Mouse (Mus musculus) pancreas, adult 10 weeks (tissue): Measurements from ENCODE around the gene Nfkbil1. TPM values are rescaled to one million over a fixed set of nuclear protein-coding genes. Genes with fewer than 3 reads are reported as not detected.

Experiments
- polyA plus RNA-seq: library from polyadenylated mRNA; stranded (reverse); fragments of 350-450 nt; fragmentation: Illumina TruSeq; extraction: RNeasy Lipid Tissue Mini Kit (QIAGEN cat#74804); gene quantifications from one replicate; pipeline ENCODE4 v1.2.3, GENCODE M21; 2015; ENCODE audit warnings: low read depth, low replicate concordance; ENCODE audit not compliant: insufficient read depth

Gene Nfkbil1
- polyA plus RNA-seq, result 4.1 TPM

GRCm38 (mm10) chr17:35235614-35236389 lies at the start of gene Nfkbil1:
Gene Nfkbil1, minus strand, starts transcription at chr17:35235792.

DNA sequence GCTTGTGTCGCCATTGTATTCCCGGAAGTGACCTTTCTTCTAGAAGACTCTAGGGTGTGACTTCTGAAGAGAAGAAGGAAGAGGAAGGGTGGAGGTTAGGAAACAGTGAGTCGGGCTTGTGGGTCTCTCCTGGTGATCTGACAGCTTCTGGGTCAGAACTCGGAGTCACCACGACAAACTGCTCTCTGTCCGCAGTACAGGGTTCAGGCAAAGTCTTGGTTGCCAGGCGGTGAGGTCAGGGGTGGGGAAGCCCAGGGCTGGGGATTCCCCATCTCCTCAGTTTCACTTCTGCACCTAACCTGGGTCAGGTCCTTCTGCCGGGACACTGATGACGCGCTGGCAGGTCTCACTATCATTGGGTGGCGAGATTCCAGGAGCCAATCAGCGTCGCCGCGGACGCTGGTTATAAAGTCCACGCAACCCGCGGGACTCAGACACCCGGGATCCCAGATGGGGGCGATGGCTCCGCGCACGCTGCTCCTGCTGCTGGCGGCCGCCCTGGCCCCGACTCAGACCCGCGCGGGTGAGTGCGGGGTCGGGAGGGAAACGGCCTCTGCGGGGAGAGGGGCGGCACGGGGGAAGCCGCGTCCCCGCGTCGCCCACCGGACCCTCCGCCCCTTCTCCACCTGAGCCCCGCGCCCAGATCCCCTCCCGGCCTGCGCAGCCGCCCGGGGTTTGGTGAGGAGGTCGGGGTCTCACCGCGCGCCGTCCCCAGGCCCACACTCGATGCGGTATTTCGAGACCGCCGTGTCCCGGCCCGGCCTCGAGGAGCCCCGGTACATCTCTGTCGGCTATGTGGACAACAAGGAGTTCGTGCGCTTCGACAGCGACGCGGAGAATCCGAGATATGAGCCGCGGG lies 27.3 kb upstream of the Nfkbil1 start, which contains the start of gene H2-D1:
TSS of gene H2-D1 (plus strand) at position 67 of the 859 bp plus-strand sequence.

DNA sequence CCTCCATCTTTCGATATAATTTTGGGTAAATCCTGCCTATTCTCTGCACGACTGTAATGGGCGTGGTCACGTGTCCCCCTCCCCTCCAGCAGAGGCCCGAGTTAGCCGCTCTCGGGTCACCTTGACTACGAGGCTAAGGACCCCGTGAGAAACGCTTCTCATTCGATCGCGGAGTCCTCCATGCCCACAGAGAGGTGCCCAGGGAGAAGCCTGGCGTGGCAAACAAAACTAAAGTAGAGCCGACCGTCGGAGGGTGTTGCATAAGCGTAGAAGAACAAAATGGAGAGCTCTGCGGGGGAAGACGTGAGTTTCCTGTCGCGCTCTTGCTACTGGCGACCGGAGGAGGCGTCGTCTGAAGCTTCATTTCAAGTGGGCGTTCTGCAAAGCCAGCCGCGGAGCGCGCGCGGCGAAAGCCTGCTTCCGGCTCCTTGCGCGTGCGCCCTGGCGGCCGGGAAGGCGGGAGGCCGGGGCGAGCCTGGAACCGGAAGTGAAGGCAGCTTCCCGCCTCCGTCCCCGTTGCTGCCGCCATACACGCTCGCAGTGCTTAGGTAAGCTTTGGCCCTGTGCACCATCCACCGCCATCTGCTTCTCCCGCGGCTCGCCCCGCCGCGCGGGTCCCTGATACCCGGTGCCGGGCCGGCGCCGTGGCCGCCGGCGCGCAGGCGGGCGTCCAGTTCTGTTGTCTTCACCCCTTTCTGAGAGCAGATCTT lies 5.9 kb upstream of the Nfkbil1 start, which contains the start of gene Ddx39b:
TSS of gene Ddx39b (plus strand) at position 442 of the 710 bp plus-strand sequence.

GRCm38 (mm10) chr17:35233114-35233980 lies 2.2 kb downstream of the Nfkbil1 start, which contains the start of gene Atp6v1g2:
Gene Atp6v1g2, plus strand, starts transcription at chr17:35233660.

GRCm38 (mm10) chr17:35220156-35220952 lies 15.2 kb downstream of the Nfkbil1 start, which contains the start of gene Gm16181:
Gene Gm16181, plus strand, starts transcription at chr17:35220834.

DNA sequence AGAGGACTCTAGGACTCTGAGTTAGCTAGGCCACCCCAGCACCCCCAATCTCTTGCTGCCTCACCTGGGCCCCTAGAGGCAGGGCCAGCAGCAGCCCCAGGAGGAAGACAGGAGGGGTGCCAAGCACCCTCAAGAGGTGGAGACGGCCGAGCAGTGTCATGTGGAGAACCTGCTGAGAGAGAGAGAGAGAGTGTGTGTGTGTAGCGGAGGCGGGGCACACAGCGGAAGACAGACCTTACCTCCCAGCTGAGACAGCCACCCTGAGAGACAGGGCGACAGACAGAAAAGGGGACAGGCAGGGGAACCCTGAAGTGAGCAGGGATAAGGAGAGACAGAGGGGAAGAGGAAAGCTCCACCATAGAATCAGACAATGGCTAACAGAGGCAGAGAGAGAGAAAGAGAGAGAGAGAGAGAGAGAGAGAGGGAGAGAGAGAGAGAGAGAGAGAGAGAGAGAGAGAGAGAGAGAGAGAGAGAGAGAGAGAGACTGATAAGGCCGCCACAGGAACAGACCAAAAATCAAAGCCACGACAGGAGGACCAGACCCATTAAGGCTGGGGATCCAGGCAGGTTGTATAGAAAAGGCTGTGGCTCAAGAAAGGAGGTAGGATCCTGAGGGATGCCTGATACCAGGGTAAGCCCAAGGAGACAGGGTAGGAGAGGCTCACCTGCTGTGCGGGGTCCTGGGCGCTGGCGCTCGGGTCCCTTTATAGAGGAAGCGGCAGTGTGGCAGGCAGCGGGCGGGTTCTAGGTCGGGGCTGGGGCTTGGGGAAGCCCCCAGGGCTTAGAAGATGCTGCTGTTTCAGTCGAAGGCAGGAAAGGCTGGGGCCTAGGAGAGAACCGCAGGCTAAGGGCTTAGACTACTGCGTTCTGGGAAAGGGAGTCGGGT lies 30.9 kb downstream of the Nfkbil1 start, which contains the start of gene Lta:
TSS of gene Lta (minus strand) at position 858 of the 886 bp plus-strand sequence.

GRCm38 (mm10) chr17:35201787-35202186 lies 33.8 kb downstream of the Nfkbil1 start, which contains the start of gene Tnf:
Gene Tnf, minus strand, starts transcription at chr17:35202007.

DNA sequence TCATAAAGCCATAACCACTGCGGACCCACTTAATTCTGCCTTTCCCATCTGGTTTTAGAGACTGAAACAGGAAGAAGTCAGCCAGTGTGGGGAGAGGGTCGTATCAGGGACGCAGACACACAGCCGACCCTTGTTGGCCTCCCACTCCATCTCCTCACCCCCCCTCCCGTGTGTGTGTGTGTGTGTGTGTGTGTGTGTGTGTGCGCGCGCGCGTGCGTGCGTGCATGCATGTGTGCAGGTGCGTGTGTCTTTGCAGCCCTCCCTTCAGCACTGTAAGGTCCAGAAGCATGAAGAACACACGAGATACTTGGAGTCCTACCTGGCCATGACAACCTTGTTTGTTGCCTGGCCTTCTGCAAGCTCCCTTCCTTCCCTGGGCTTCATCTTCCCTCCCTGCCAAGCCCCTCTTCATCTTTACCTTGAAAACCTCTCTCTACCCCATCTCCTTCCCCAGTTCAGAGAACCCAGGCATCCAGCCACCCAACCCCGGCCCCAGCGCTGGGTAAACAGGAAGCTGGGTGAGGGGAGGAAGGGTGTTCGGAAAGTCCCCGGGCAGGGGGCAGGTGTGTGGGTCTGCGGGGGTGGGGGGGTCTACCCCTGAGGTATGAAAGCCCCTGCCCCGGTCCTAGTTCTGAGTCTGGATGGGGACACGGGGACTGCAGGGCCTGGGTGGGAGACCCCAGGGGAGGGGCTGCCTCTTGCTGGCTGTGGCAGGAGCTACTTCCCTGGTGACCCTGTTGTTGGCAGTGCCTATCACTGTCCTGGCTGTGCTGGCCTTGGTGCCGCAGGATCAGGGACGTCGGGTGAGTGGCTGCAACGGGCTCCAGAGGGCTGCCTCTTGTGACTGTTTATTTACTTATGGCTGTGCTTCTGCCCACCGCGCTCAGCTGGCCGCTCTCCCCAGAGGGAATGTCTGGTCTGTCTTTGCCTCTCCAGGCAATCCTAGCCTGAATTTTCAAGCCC lies 41.4 kb downstream of the Nfkbil1 start, which contains the start of gene Ltb:
TSS of gene Ltb (plus strand) at position 559 of the 963 bp plus-strand sequence.

GRCm38 (mm10) chr17:35187959-35188610 lies 47.5 kb downstream of the Nfkbil1 start, which contains the start of gene Lst1:
Gene Lst1, minus strand, starts transcription at chr17:35188439.

DNA sequence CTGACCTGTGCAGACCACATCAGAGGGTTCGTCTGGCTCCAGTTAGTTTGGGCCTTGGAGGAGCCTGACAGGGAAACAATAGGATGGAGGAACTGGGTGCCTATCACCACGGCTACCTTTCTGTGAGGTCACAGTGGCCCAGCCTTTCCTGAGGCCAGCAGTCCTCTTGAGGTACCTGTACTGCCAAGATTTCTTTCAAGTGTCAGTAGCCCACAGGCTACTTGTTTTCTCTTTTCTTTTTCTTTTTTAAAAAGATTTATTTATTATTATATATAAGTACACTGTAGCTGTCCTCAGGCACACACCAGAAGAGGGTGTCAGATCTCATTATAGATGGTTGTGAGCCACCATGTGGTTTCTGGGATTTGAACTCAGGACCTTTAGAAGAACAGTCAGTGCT lies 59.6 kb downstream of the Nfkbil1 start, which contains the start of gene Aif1:
TSS of gene Aif1 (minus strand) at position 101 of the 400 bp plus-strand sequence.

Other genes with a start within 250 kb of the Nfkbil1 start
- gene Vars, start 234.8 kb downstream of the Nfkbil1 start, polyA plus RNA-seq, result 23.4 TPM
- gene Vwa7, start 219.2 kb downstream of the Nfkbil1 start, polyA plus RNA-seq, result 0.42 TPM
- 1.5 TPM for gene Sapcd1, start 207.8 kb downstream of the Nfkbil1 start, polyA plus RNA-seq
- 1.8 TPM for gene Msh5, start 189.0 kb downstream of the Nfkbil1 start, polyA plus RNA-seq
- gene Clic1, start 185.8 kb downstream of the Nfkbil1 start, polyA plus RNA-seq, result 36.2 TPM
- 19.5 TPM for gene Ddah2, start 176.8 kb downstream of the Nfkbil1 start, polyA plus RNA-seq
- not detected for gene Ly6g6c, start 170.4 kb downstream of the Nfkbil1 start, polyA plus RNA-seq
- not detected for gene Mpig6b, start 169.6 kb downstream of the Nfkbil1 start, polyA plus RNA-seq
- gene Ly6g6e, start 158.9 kb downstream of the Nfkbil1 start, polyA plus RNA-seq, result not detected
- gene Ly6g6d, start 157.7 kb downstream of the Nfkbil1 start, polyA plus RNA-seq, result not detected
- gene Ly6g6f, start 150.2 kb downstream of the Nfkbil1 start, polyA plus RNA-seq, result not detected
- 25.5 TPM for gene Abhd16a, start 146.5 kb downstream of the Nfkbil1 start, polyA plus RNA-seq
- not detected for gene Ly6g5c, start 127.5 kb downstream of the Nfkbil1 start, polyA plus RNA-seq
- gene Ly6g5b, start 120.4 kb downstream of the Nfkbil1 start, polyA plus RNA-seq, result not detected
- 8.6 TPM for gene Gpank1, start 114.3 kb downstream of the Nfkbil1 start, polyA plus RNA-seq
- 52.8 TPM for gene Csnk2b, start 113.7 kb downstream of the Nfkbil1 start, polyA plus RNA-seq
- 6.8 TPM for gene D17H6S53E, start 109.4 kb downstream of the Nfkbil1 start, polyA plus RNA-seq
- not detected for gene Apom, start 103.7 kb downstream of the Nfkbil1 start, polyA plus RNA-seq
- gene Bag6, start 100.6 kb downstream of the Nfkbil1 start, polyA plus RNA-seq, result 43.1 TPM
- 89.4 TPM for gene Prrc2a, start 70.9 kb downstream of the Nfkbil1 start, polyA plus RNA-seq
- gene Aif1, start 59.7 kb downstream of the Nfkbil1 start, polyA plus RNA-seq, result 2.3 TPM
- gene Lst1, start 47.4 kb downstream of the Nfkbil1 start, polyA plus RNA-seq, result 5.7 TPM
- gene Ltb, start 41.4 kb downstream of the Nfkbil1 start, polyA plus RNA-seq, result 1.00 TPM
- gene Tnf, start 33.8 kb downstream of the Nfkbil1 start, polyA plus RNA-seq, result 0.50 TPM
- not detected for gene Lta, start 30.4 kb downstream of the Nfkbil1 start, polyA plus RNA-seq
- gene Gm16181, start 15.0 kb downstream of the Nfkbil1 start, polyA plus RNA-seq, result not detected
- gene Atp6v1g2, start 2.1 kb downstream of the Nfkbil1 start, polyA plus RNA-seq, result 2.8 TPM
- gene Ddx39b, start 6.0 kb upstream of the Nfkbil1 start, polyA plus RNA-seq, result 92.0 TPM
- gene H2-D1, start 26.9 kb upstream of the Nfkbil1 start, polyA plus RNA-seq, result 153 TPM
- not detected for gene H2-Q1, start 84.6 kb upstream of the Nfkbil1 start, polyA plus RNA-seq
- gene H2-Q2, start 106.5 kb upstream of the Nfkbil1 start, polyA plus RNA-seq, result 8.9 TPM
- gene H2-Q4, start 143.8 kb upstream of the Nfkbil1 start, polyA plus RNA-seq, result 22.5 TPM
- gene H2-Q6, start 189.1 kb upstream of the Nfkbil1 start, polyA plus RNA-seq, result 6.3 TPM
- 8.5 TPM for gene H2-Q7, start 203.4 kb upstream of the Nfkbil1 start, polyA plus RNA-seq
- gene H2-Q10, start 234.3 kb upstream of the Nfkbil1 start, polyA plus RNA-seq, result 0.96 TPM